In the genomic region with DNA sequence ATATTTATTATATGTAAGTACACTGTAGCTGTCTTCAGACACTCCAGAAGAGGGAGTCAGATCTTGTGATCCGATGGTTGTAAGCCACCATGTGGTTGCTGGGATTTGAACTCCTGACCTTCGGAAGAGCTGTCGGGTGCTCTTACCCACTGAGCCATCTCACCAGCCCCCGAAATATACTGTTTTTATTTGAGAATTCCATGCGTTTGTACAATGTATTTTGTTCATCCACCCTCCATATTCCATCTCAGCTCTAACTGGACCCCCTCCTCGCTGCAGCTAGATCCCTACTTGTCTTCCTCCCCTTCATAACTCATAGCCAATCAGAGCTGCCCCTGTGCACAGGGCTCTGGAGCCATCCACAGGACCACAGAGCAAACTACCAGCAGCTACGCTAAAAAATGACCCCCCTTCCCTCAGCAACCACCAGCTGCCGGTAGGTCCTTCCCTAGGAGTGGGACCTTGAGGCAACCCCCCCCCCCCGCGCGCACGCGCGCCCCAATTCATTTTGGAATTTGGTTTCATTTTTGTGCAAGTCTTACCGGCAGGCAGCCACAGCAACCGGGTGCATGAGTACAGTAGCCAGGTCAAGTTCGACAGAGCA, we compare ENCODE assay signal across 7 mouse cellular contexts. TPM values are rescaled to one million over a fixed set of nuclear protein-coding genes. Genes with fewer than 3 reads are reported as not detected.
DNase-seq lines count a peak whose midpoint lies in the region; ATAC-seq and TF ChIP-seq lines count a peak whose summit lies in the region.

No protein-coding gene starts in this region.

- peak; percentile 45; the same call in 1 of the 2 replicates for ATAC-seq in forebrain, embryonic 12.5 days (ENCODE audit: low FRiP score)
- ATAC-seq in hindbrain, embryonic 11.5 days (ENCODE audit: low FRiP score), result peak; percentile 39
- ATAC-seq in limb, embryonic 15.5 days (ENCODE audit: insufficient number of reproducible peaks, low FRiP score, low TSS enrichment, low read depth), result peak; percentile 65
- peak; percentile 44 for ATAC-seq in midbrain, postnatal 0 days (ENCODE audit: low FRiP score)

- H3K4me2 ChIP-seq in forebrain, embryonic 12.5 days, result peak overlapping the region; percentile 52
- peak overlapping the region; percentile 42 for H3K4me2 ChIP-seq in hindbrain, embryonic 11.5 days (replicated peaks; ENCODE audit: low read depth, low read length)
- peak overlapping the region; percentile 56 for H3K4me2 ChIP-seq in limb, embryonic 15.5 days
- peak overlapping the region; percentile 58 for H3K4me2 ChIP-seq in midbrain, postnatal 0 days (ENCODE audit: low read depth, low read length, poor library complexity, severe bottlenecking)

- WGBS in forebrain, embryonic 12.5 days, result 32% methylated on average over 17 of the region's 17 CpGs
- WGBS in hindbrain, embryonic 11.5 days, result 35% methylated on average over 17 of the region's 17 CpGs
- 20% methylated on average over 17 of the region's 17 CpGs for WGBS in limb, embryonic 15.5 days
- WGBS in midbrain, postnatal 0 days, result 34% methylated on average over 16 of the region's 17 CpGs

- no peak for DNase-seq in ES-E14 (ENCODE audit: low read depth, low spot score)
- DNase-seq in adrenal gland, adult (ENCODE audit: inconsistent age in 2 of 2, low spot score in 1 of 2), result peak; percentile 67 to 83
- peak; percentile 47 for DNase-seq in hindbrain, embryonic 11.5 days (ENCODE audit: low spot score)
- peak; percentile 50 for DNase-seq in midbrain, postnatal 0 days (ENCODE audit: low spot score)
- DNase-seq in thymus, postnatal 36 days, result peak; percentile 21 to 46

- peaks cover 4 to 10% of the 10 kb centered on the region in 2 experiments; a peak in 2 of 4 replicates for H3K4me1 ChIP-seq in ES-E14 (ENCODE audit: control insufficient read depth in 2 of 2, insufficient read depth in 2 of 2, low read length in 2 of 2, poor library complexity in 1 of 2)
- peaks cover 4% of the 10 kb centered on the region; the same call in 1 of the 2 replicates for H3K4me1 ChIP-seq in forebrain, embryonic 12.5 days
- no peaks in the 10 kb centered on the region for H3K4me1 ChIP-seq in hindbrain, embryonic 11.5 days (replicated peaks; ENCODE audit: control insufficient read depth, insufficient read depth, low read length)
- 0 out of 2 replicates have a peak, but pooled peaks cover 3% of the 10 kb centered on the region for H3K4me1 ChIP-seq in limb, embryonic 15.5 days
- H3K4me1 ChIP-seq in midbrain, postnatal 0 days (ENCODE audit: insufficient read depth, low read length), result no peaks in the 10 kb centered on the region

- no peak; the same call in 1 of the 2 replicates for TF ChIP-seq CTCF in midbrain, postnatal 0 days (IDR thresholded peaks at IDR 0.05)

- no peaks in the 10 kb centered on the region for H3K27me3 ChIP-seq in forebrain, embryonic 12.5 days
- no peaks in the 10 kb centered on the region for H3K27me3 ChIP-seq in hindbrain, embryonic 11.5 days (ENCODE audit: control insufficient read depth, insufficient read depth, low read length)
- no peaks in the 10 kb centered on the region for H3K27me3 ChIP-seq in limb, embryonic 15.5 days
- no peaks in the 10 kb centered on the region for H3K27me3 ChIP-seq in midbrain, postnatal 0 days (ENCODE audit: insufficient read depth, low read length)

- no peaks in the 10 kb centered on the region for H3K9me3 ChIP-seq in ES-E14 (ENCODE audit: control insufficient read depth, insufficient read depth, low read depth, low read length)
- H3K9me3 ChIP-seq in forebrain, embryonic 12.5 days, result no peaks in the 10 kb centered on the region
- no peaks in the 10 kb centered on the region for H3K9me3 ChIP-seq in hindbrain, embryonic 11.5 days (ENCODE audit: control insufficient read depth, low read length)
- no peaks in the 10 kb centered on the region for H3K9me3 ChIP-seq in limb, embryonic 15.5 days
- no peaks in the 10 kb centered on the region for H3K9me3 ChIP-seq in midbrain, postnatal 0 days (ENCODE audit: low read length)

- peak overlapping the region; percentile 50; the same call in 1 of the 2 replicates for H3K9ac ChIP-seq in ES-E14 (ENCODE audit: insufficient read depth, low read depth, low read length, poor library complexity, severe bottlenecking)
- peak overlapping the region; percentile 21; the same call in 1 of the 2 replicates for H3K9ac ChIP-seq in forebrain, embryonic 12.5 days
- H3K9ac ChIP-seq in hindbrain, embryonic 11.5 days (ENCODE audit: low read depth, low read length), result no peak overlapping the region
- no peak overlapping the region; the same call in 1 of the 2 replicates for H3K9ac ChIP-seq in limb, embryonic 15.5 days
- no peak overlapping the region for H3K9ac ChIP-seq in midbrain, postnatal 0 days (replicated peaks; ENCODE audit: low read length, poor library complexity, severe bottlenecking)

- H3K27ac ChIP-seq in ES-E14 (ENCODE audit: insufficient read depth, low read depth, low read length, poor library complexity, severe bottlenecking), result peak overlapping the region; percentile 28; the same call in 1 of the 2 replicates
- no peak overlapping the region for H3K27ac ChIP-seq in forebrain, embryonic 12.5 days
- H3K27ac ChIP-seq in hindbrain, embryonic 11.5 days (ENCODE audit: low read depth, low read length), result no peak overlapping the region
- peak overlapping the region; percentile 84 for H3K27ac ChIP-seq in limb, embryonic 15.5 days
- H3K27ac ChIP-seq in midbrain, postnatal 0 days (ENCODE audit: low read depth, low read length), result no peak overlapping the region

- H3K4me3 ChIP-seq in ES-E14 (ENCODE audit: insufficient read depth in 1 of 2, low read depth in 1 of 2, low read length in 2 of 2, poor library complexity in 1 of 2, severe bottlenecking in 1 of 2), result peak overlapping the region; percentile 69 to 71
- H3K4me3 ChIP-seq in forebrain, embryonic 12.5 days (replicated peaks), result peak overlapping the region; percentile 34
- H3K4me3 ChIP-seq in hindbrain, embryonic 11.5 days (ENCODE audit: low read depth, low read length), result peak overlapping the region; percentile 28
- peak overlapping the region; percentile 54 for H3K4me3 ChIP-seq in limb, embryonic 15.5 days
- peak overlapping the region; percentile 33 for H3K4me3 ChIP-seq in midbrain, postnatal 0 days (ENCODE audit: low read depth, low read length)

- no peaks in the 10 kb centered on the region for H3K36me3 ChIP-seq in ES-E14 (ENCODE audit: control insufficient read depth, insufficient read depth, low read length, poor library complexity, severe bottlenecking)
- 0 out of 2 replicates have a peak, but pooled peaks cover 8% of the 10 kb centered on the region for H3K36me3 ChIP-seq in forebrain, embryonic 12.5 days (replicated peaks)
- H3K36me3 ChIP-seq in hindbrain, embryonic 11.5 days (ENCODE audit: control insufficient read depth, insufficient read depth, low read length), result no peaks in the 10 kb centered on the region
- peaks cover 7% of the 10 kb centered on the region; the same call in 1 of the 2 replicates for H3K36me3 ChIP-seq in limb, embryonic 15.5 days
- H3K36me3 ChIP-seq in midbrain, postnatal 0 days (ENCODE audit: insufficient read depth, low read length), result peaks cover 6% of the 10 kb centered on the region; the same call in 1 of the 2 replicates

- in situ Hi-C loops in ES-E14 (cut with MboI; ENCODE audit: low sequenced_read_pairs in 2 of 2, unreplicated experiment in 2 of 2), result loop anchor here (5.0 to 10.0 kb wide), 2 partner anchors 76 to 79 kb away; no protein-coding TSS in a partner anchor

TF ChIP-seq in ES-E14, 5 proteins besides CTCF, POLR2A, EP300 and RAD21:
- TF ChIP-seq ZC3H11A (IDR thresholded peaks at IDR 0.05; ENCODE audit: borderline replicate concordance, low read depth, low read length) (no peak), CHD2 (IDR thresholded peaks at IDR 0.05; ENCODE audit: low read depth, low read length) (no peak), ZNF384 (IDR thresholded peaks at IDR 0.05; ENCODE audit: low read depth, low read length) (no peak), MAFK (IDR thresholded peaks at IDR 0.05; ENCODE audit: insufficient read depth, low read depth, low read length) (no peak), HCFC1 (IDR thresholded peaks at IDR 0.05; ENCODE audit: borderline replicate concordance, insufficient read depth, low read length) (no peak)

RNA-seq across cellular contexts. Expression of gene Skil, which starts 38.7 kb away (rescaled TPM):
- total RNA-seq in ES-E14 (2012; rRNA removed), result 68.9 and 92.2 TPM in 2 replicates
- 40.1 and 40.2 TPM in 2 replicates for polyA plus RNA-seq in forebrain, embryonic 12.5 days (2016; fragmentation: Nextera tagmentation; extraction: Ambion mirVana)
- polyA plus RNA-seq in hindbrain, embryonic 11.5 days (2014; fragmentation: Nextera tagmentation; extraction: Ambion mirVana), result 57.9 and 71.1 TPM in 2 replicates
- polyA plus RNA-seq in limb, embryonic 15.5 days (2015; fragmentation: Nextera tagmentation; extraction: Ambion mirVana), result 18.0 and 22.0 TPM in 2 replicates
- 39.4 and 46.8 TPM in 2 replicates for total RNA-seq in midbrain, postnatal 0 days (2014; rRNA removed)
- 24.7 and 28.5 TPM in 2 replicates for polyA plus RNA-seq in midbrain, postnatal 0 days (2015; fragmentation: Nextera tagmentation; extraction: Ambion mirVana)

Comparison
In these comparisons a context has a peak if more than half of its experiments do, and no peak if none do; other contexts are left out.
1. H3K27ac ChIP-seq: peak in ES-E14 (single experiment) and limb, embryonic 15.5 days (single experiment); none in forebrain, embryonic 12.5 days (single experiment), hindbrain, embryonic 11.5 days (single experiment) and midbrain, postnatal 0 days (single experiment).
2. H3K9ac ChIP-seq: peak in ES-E14 (single experiment) and forebrain, embryonic 12.5 days (single experiment); none in hindbrain, embryonic 11.5 days (single experiment), limb, embryonic 15.5 days (single experiment) and midbrain, postnatal 0 days (single experiment).
3. Peak in every context shown above with its lines, with median percentiles within 50 percentile points of each other: H3K4me3 ChIP-seq, ATAC-seq and H3K4me2 ChIP-seq.